Mouse (Mus musculus) lung, postnatal 0 days (tissue): Measurements from ENCODE around the gene Cc2d2a.

Source experiments
- CTCF ChIP-seq: IDR thresholded peaks from 2 replicates; pipeline ENCODE4 v1.5.1; 2016; ENCODE audit warnings: antibody characterized with exemption, mild to moderate bottlenecking
- EP300 ChIP-seq: IDR thresholded peaks from 2 replicates; pipeline ENCODE4 v1.6.1; 2016; ENCODE audit warnings: antibody characterized with exemption, mild to moderate bottlenecking, control low read depth

GRCm38 (mm10) chr5:43728375-43729165 lies 66.4 kb downstream of the Cc2d2a start:
- TF ChIP-seq EP300 = no peak
- TF ChIP-seq CTCF = no peak
